Mouse (Mus musculus) bone marrow macrophage, adult 2 months (primary cell): ENCODE data around the gene Pdcd10.

Experiments used
- CTCF ChIP-seq: IDR thresholded peaks from 2 replicates; pipeline ENCODE4 v1.5.1; 2012; ENCODE audit warnings: low read depth, mild to moderate bottlenecking, low read length, moderate library complexity
- POLR2A ChIP-seq: IDR thresholded peaks from 2 replicates; pipeline ENCODE4 v1.6.1; 2012; ENCODE audit warnings: mild to moderate bottlenecking, low read depth, low read length, borderline replicate concordance

DNA sequence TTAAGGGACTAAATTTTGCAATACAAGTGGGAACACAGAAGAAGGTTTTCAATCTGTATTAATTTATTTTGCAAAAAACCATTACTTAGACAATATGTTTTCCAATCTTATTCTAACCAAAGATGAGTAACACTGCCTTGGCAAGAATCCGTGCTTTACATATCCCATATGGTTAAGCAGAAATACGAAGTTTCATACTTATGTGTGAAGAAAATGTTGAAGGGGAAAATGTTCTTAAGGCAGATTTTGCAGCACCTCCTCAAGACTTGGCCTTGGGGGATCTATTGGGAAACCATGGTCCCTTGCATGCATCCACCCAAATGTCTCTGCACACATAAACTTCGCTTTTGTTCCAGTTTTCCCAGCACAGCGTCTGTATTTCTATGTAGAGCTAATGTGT, 28.2 kb upstream of the Pdcd10 start:
- TF ChIP-seq CTCF (no peak), POLR2A (no peak)
